Mouse (Mus musculus) layer of hippocampus, postnatal 10 days (tissue): Measurements from ENCODE around the gene Prickle3. TPM values are rescaled to one million over a fixed set of nuclear protein-coding genes. Genes with fewer than 3 reads are reported as not detected.
A peak's percentile ranks its signal among the peaks of the same experiment; 100 is the strongest.
"Not testable (repeated sequence)": the region's sequence is repeated elsewhere in the genome, so short reads cannot be mapped to it uniquely, and the experiment has no call there.

ENCODE experiments used
- DNase-seq, 2 experiments: peaks; one replicate each; pipeline ENCODE4 v3.0.0; 2021; ENCODE audit warnings: low spot score in 2 of 2
- total RNA-seq, 2 experiments: library from RNA; stranded (reverse); gene quantifications; 2 replicates each; pipeline ENCODE4 v1.2.3; 2021

Gene Prickle3
- total RNA-seq, 2 experiments from 2014 or later, result 2.0 TPM

DNA sequence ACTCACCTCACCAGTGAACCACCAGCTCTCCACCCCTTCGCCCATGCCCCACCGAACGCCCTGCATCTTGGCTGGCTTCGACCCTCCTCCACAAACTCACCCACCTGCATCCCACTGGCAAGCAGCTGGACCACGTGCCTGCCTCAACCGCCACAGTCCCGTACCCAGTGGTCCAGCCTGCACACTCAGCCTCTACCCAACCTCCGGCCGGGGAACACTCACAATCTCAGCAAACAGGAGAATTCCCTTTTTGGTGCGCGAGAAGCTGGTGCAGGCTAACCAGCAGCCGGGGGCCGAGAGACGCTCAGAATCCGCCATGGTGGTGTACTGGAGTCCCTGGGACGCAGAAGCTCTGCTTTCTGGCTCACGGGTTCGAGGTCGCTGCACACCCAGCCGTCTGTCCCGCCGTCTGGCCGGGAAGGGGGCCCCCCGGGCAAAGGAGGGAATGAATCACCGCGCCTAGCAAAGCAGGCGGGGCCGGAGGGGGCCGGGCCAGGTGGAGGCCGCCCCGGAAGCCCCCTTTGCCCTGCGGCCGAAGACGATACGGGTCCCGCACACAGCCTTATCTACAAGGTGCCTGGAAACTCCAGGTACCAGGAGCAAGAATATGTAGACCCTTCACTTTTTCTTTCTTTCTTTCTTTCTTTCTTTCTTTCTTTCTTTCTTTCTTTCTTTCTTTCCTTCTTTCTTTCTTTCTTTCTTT is 14.0 kb downstream of the Prickle3 start, which contains the start of gene Plp2:
Plp2 (minus strand) TSS at position 470 of the 703 bp plus-strand sequence.
- DNase-seq, result peak; percentile 22 to 26

DNA sequence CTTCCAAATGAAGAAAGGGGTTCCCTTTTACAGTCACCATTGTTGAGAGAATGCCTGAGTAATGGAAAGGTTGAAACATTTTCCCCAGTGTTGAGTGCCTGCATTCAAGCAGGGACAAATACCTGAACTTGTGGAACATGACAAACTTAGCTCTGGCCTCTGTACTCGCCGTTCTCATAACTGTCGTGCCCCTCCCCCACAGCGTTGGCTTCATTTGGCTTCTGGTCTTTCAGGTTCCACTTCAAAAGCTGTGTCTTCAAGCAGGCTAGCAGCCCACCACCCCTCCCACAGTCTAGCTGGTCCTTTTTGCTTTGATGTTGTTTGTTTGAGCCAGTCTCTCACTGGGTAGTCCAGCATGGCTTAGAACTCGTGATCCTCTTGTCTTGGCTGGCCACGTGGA is 15.7 kb downstream of the Prickle3 start:
- DNase-seq, result no peak

DNA sequence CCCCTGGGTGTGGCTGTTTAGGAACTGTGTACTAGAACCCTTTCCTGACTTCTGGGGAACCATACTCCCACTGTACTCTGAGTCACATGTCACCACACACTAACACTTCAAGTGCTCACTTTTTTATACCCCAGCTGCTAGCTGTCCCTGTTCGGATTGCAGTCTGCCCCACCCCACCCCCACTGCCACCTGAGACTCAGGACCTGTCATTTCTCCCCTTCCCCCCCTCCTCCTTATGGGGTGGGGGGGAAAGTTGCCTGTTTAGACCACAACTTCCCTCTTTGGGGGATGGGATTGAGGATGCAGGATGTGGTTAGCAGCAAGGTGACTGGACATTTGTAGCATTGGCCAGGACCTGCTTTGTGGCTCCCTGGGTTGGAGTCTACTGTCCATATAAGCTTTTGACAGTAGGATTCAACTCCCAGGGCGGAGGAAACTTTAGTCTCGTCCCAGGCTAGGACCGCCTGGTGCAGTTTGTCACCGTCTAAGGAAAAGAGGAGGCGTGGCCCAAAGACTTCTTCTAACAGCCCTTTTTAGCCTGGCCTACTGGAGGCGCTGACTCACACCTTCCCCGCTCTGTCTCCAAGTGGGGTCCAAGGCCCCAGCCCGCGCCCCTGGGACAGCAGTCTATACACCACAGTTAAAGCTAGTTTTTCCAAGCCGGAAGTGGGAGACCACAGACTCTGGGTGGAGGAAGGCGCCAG is 16.7 kb downstream of the Prickle3 start:
- DNase-seq, result no peak

DNA sequence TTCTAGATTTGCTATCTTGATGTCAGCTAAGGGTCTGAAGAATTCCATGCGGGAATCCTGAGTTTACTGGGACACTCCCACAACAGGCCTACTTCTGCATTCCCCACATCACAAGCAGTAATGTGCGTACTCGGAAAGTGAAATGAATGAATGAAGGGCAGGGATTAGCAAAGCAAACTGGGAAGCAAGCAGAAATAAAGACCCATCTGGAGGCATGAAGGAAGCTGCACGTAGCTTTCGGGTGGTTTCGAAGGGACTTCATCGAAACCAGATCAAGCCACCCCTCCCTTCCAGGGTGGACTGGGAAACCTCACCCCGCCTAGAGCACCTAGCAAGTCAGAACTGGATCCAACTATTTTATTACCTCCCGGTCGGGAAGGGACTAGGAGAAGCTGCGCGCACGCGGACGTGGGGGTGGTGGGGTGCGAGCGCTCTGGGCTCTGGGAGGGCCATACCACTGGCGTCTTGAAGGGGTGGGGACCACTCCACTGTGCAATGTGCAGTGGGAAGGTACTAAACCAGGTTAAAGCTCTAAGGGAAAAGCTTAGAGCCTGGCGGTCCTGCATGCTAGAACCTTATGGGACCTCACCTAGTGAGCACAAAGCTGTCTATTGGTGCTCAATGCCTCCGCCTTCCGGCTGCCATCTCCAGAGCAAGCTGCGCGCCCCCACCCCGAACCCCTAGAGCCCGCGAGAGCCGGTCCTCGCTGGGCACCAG is 17.4 kb downstream of the Prickle3 start:
- peak in 1 of 2 experiments; percentile 32 for DNase-seq

DNA sequence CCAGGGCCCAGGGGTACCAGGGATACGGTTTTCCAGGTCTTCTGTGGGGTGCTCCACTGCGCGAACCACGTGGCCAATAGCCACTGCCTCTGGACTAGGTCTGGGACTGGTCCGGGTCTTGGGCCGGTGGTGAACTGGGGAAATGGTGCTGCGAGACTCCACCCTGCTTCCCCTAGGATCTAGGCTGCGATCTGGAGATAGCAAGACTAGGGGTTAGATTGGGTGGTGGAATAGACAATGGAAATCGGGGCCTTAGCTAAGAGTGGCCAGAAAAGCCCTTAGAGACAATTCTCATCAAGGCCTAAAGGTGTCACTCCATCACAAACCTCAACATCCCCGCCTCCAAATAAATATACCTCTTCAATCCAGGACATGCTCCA is 17.9 kb downstream of the Prickle3 start:
- DNase-seq, result no peak

DNA sequence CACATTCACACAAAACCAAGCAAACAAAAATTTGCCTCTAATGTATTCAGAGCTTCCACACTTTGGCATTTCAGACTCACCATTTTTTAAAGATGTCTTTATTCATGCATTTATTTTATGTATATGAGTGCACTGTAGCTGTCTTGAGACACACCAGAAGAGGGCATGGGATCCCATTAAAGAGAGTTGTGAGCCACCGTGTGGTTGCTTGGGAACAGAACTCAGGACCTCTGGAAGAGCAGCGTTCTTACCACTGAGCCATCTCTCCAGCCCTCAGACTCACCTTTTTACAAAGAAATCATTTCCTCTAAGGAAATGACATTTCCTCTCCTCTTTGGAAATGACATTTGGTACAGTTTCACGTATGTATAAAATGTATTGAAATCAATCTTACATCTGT is 21.9 kb downstream of the Prickle3 start:
- DNase-seq, result no peak

DNA sequence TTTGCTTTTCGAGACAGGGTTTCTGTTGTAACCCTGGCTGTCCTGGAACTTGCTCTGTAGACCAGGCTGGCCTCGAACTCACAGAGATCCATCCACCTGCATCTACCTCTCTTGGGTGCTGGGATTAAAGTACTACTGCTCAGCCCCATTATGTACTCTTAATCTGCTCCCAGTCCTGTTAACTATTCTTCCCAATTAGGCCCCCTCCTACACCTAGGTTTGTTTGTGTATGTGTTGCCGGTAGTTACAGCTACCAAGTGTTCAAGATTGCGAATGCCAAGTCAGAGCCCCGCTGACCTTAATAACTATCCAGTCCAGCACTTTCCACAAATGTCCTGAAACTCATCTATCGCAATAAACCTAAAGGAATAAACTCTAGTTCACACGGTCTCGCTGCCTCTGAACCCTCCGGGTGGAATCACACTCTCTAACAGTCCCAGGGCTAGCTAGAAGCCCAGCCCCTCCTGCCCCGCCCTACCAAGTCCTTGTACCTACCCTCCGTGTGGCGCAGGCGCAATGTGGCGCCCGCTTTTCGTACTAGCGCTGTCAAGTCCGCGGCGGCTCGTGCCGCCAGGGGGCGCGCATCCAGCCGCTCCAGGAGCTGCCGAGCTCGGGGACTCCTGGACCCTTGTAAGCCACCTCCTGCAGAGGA is 22.5 kb downstream of the Prickle3 start:
- peak; percentile 79 to 86 for DNase-seq

DNA sequence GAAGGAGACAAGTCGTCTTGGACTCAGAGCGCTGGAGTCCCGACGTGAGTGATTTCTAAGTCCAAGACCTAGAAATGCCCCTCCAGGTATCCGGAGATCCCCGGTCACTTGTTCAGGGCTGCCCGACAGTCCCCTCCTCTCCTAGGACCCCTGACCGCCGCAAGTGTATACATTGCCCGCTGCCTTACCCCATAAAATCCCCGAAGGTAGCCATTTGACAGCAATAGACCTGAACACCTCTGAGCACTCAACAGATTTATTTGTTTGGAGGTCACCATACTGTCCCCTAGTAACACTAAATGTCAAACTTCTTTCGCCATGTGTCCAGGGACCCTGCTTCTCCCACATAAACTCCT is 23.0 kb downstream of the Prickle3 start:
- no peak for DNase-seq

DNA sequence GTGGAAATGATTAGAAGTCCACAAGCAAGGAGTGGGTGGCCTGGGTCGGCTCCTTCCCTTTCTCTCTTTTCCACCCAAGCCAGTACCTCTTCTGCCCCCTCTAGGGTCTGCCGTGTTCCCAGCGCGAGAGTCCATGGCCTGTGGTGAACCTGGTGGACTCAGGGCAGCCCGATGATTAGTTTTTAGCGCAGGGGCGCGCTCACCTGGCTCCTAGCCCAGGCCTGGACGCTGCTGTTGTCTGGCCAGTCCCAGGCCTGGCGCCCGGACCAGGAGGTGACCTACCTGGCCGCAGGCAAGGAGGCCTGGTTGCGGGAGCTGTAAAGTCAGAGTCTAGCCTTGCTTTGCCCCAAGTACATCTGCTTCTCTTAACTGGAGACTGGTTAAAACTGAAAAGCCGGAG is 23.8 kb downstream of the Prickle3 start, which contains the start of gene Magix:
Magix (minus strand) TSS at position 388 of the 400 bp plus-strand sequence.
- no peak for DNase-seq

DNA sequence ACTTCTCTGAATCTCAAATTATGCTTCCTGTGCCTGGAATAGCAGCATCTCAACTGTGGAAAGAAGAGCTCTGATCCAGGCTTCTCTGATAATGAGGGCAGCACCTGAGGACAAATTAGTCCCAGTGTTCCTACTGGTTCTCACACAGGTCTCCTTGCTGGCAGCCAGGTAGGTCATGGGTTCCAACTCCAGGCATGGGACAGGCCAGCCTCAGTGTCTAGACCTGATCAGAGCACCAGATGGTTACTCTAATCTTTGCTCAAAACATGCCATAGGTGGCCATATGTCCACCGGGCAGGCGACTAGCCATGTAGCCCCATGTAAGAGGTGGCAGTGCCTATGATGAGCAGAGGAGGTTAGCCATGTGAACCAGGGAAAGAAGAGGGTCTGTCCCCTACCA is 31.3 kb downstream of the Prickle3 start:
- no peak for DNase-seq

DNA sequence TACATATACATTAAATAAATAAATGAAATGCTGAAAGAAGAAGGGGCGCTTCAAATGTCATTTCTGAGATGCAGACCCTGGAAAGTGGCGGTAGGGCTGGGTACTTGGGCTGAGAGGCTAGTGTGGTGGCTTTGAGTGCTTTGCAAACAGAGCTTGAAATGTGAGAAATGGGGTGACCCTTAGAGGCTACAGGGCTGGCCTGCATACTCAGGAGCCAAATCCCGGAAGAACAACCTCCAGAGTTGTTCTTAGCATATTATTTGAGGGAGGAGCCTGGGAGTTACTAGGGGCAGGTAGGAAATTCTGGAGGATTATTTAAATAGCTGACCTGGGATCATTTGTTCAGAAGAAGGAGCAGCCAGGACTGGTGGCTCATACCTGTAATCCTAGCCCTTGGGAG is 33.4 kb downstream of the Prickle3 start:
- DNase-seq, result no peak

DNA sequence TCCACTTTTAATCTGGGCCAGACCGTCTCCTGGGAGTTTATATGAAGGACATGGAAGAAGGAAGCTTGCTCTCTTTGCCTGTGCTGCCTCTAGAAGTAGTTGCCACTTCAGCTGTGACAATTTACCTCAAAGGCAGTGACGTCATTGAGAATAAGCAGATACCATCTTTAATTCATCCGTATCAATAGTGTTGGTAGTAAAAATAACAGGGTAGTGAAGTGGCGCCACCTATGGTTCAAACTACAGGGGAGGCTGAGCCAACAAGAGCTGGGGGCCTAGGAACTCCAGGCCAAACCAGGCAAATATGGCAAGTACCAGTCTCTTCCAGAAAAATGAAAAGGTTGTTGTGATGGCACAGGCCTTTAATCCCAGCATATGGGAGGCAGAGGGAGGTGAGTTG is 35.8 kb downstream of the Prickle3 start:
- no peak for DNase-seq

DNA sequence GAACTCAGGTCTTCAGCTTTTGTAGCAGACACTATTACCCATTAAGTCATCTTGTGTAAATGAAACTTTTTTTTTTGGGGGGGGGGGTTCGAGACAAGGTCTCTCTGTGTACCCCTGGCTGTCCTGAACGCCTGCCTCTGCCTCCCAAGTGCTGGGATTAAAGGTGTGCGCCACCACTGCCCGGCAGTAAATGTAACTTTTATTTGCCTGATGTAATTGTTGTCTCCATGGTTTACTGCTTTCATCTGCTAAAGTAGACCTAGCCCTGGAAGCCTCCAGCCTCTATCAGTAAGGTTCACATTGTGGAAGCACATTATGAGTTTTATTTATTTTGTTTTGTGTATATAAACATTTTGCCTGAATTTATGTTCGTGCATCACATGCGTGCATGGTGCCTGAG is 39.5 kb downstream of the Prickle3 start:
- no peak for DNase-seq

DNA sequence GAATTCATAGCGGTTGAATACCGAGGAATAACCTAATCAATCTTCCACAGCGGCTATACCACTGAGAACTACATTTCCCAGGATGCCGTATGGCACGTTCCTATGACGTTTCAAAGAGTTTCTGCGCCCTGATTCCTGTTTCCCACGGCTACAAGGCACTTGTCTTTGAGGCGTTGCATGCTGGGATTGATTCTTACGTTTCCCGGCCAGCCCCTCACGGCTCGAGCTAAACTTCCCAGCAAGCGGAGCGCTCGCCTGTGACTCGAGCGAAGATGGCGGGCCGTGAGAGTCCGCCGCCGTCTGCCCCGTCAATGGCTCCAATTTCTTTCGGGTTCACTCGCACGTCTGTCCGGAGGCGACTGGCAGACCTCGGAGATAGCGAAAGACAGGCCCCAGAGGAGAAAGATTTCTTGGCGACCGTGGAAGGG is 39.9 kb downstream of the Prickle3 start, which contains the start of gene Gpkow:
Gpkow (plus strand) TSS at position 178 of the 428 bp plus-strand sequence.
- peak; percentile 60 to 73 for DNase-seq

DNA sequence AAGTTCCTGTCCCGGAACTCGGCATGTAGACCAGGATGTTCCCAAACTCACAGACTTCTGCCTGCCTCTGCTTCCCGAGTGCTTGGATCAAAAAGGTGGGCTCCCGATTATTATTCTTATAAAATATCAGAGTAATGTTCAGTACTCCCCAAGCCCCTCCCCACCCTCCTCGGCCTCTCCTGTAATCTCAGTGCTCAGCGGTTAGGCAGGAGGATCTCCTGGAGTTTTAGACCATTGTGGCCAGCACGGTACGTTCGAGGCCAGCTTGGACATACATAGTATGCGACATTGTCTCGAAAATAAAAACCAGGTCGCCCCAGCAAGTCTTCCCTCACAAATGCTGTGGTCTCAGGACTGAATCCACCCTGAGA is 56.7 kb downstream of the Prickle3 start:
- DNase-seq, result not testable (repeated sequence)

DNA sequence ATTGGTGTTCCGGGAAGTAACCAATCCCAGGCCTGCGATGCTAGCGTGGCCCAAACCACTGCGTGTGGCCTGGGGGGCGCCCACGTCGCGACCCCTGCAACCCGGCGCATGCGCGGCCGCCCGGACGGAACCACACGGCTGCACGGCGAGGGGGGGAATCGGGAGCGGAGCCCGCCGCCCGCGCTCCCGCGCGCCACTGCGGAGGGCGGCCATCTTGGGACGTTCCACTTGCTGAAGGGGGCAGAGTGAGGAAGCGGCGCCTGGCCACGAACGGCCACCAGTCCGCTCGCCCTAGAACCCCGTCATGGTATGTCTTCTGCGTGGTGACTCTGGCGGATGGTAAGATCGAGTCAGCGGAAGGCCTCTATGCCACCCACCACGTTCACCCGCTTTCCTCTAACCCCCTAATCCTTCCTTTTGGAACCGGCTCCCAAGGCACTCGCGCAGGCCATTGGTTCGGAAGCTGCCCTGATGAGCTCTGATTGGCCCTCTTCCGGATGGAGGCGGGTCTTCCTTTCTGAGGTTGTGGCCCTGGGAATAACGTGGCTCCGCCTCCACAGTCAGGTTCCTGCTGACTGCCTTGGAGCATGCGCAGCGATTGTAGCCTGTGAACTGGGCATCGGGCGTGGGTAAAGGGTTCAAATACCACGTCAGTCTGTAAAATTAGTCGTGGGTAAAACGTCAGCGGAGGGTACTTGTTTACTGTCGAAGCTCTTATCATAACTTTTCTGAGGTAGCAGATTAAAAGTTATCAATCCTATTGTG is 57.3 kb downstream of the Prickle3 start, which contains the start of gene Wdr45:
Wdr45 (plus strand) TSS at position 199 of the 765 bp plus-strand sequence.
- DNase-seq, result peak; percentile 89 to 91

DNA sequence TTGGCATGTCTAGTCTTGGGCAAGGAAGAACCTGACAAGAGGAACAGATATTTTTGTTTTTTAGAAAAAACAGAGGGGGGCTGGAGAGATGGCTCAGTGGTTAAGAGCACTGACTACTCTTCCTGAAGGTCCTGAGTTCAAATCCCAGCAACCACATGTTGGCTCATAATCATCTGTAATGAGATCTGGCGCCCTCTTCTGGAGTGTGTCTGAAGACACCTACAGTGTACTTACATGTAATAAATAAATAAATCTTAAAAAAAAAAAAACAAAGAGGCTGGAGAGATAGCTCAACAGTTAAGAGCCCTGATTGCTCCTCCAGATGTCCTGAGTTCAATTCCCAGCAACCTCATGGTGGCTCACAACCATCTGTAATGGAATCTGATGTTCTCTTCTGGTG is 59.0 kb downstream of the Prickle3 start:
- not testable (repeated sequence) for DNase-seq
